8 mouse cellular contexts compared by ENCODE assay signal in genomic region chr6:112191032-112191431, GRCm38 (mm10).
DNase-seq lines count a peak whose midpoint lies in the region; ATAC-seq and TF ChIP-seq lines count a peak whose summit lies in the region.

No protein-coding gene starts in this region.

- no peak for TF ChIP-seq POLR2A in small intestine, adult 2 months (IDR thresholded peaks at IDR 0.05; ENCODE audit: low read depth, low read length)

- H3K27me3 ChIP-seq in Patski = peaks cover 4% of the 10 kb centered on the region
- H3K27me3 ChIP-seq in small intestine, adult 2 months (ENCODE audit: control insufficient read depth, insufficient read depth, low read length) = no peaks in the 10 kb centered on the region; the same call in 1 of the 2 replicates

- ATAC-seq in CD4-positive, CD25-positive, alpha-beta regulatory T cell, adult 4 months = no peak
- peak; percentile 65 for ATAC-seq in Patski
- peak; percentile 68; the same call in 1 of the 2 replicates for ATAC-seq in common myeloid progenitor, adult 5-6 weeks (replicated peaks; ENCODE audit: low read depth, poor library complexity, severe bottlenecking)

- WGBS in small intestine, adult 2 months = 46% methylated on average over 6 of the region's 6 CpGs

- no peaks in the 10 kb centered on the region for H3K4me1 ChIP-seq in small intestine, adult 2 months (ENCODE audit: control insufficient read depth, insufficient read depth, insufficient read length, low read length)

- no peaks in the 10 kb centered on the region for H3K36me3 ChIP-seq in small intestine, adult 2 months (ENCODE audit: control insufficient read depth, insufficient read depth, low read length)

- peak; percentile 12 for DNase-seq in CD4-positive, CD25-positive, alpha-beta regulatory T cell, adult 2 months (ENCODE audit: low read depth, low spot score)
- DNase-seq in Patski (ENCODE audit: low read depth, low spot score) = no peak
- peak; percentile 41 for DNase-seq in gastrocnemius, postnatal 14 days
- DNase-seq in layer of hippocampus, adult 9-11 months = peak; percentile 45
- peak; percentile 57 for DNase-seq in lung, postnatal 25 days (ENCODE audit: low spot score)

- in situ Hi-C loops in Patski (cut with MboI; ENCODE audit: low pct_unique_long_range_greater_than_20kb) = no loop called here

- peak; percentile 92 for TF ChIP-seq CTCF in Patski (IDR thresholded peaks at IDR 0.05)
- peak; percentile 64; the same call in 1 of the 2 replicates for TF ChIP-seq CTCF in small intestine, adult 2 months (IDR thresholded peaks at IDR 0.05; ENCODE audit: extremely low read depth, insufficient read length, insufficient replicate concordance, low read depth, low read length)

- CTCF ChIA-PET in Patski (lab: Charles Lee) = interaction anchor here (1.0 kb wide), 1 partner anchor 19 kb away, joined by 3 read pairs; no protein-coding TSS in a partner anchor

- POLR2A ChIA-PET in Patski (lab: Charles Lee) = no interaction called here

- no peak overlapping the region for H3K4me3 ChIP-seq in small intestine, adult 2 months (ENCODE audit: low read depth, low read length)

- intact Hi-C loops in gastrocnemius, postnatal 14 days (cut with DNase I; ENCODE audit: low total_unique reads) = no loop called here

- H3K27ac ChIP-seq in small intestine, adult 2 months (ENCODE audit: insufficient read depth, low read depth, low read length) = no peak overlapping the region
